Mouse (Mus musculus): Measurements from ENCODE around the gene Ccdc77.

DNA sequence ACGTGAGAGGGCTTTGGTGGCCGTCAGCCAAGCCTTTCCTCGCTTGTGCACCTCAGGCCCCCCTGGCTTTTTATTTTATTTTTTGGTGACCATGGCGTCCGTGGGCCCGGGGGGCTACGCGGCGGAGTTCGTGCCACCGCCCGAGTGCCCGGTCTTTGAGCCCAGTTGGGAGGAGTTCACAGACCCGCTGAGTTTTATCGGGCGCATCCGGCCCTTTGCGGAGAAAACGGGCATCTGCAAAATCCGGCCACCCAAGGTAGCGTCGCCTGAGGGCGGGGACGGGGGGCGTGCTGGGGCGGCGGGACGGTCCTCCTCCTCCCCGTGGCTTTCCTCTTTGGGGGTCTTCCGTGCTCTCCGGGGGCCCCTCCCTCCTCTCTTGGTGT, 340 bp upstream of the Ccdc77 start:
- TF ChIP-seq CTCF (IDR thresholded peaks at IDR 0.05; ENCODE audit: low read depth, low read length) (no peak), POLR2A (IDR thresholded peaks at IDR 0.05; ENCODE audit: insufficient read depth, low read length) (no peak)

Measured in ES-Bruce4 (cell line).